8 mouse cellular contexts compared by ENCODE assay signal in genomic region chr8:126667086-126667720, GRCm38 (mm10).
DNase-seq lines count a peak whose midpoint lies in the region; ATAC-seq lines count a peak whose summit lies in the region.

No protein-coding gene starts in this region.

- no peaks in the 10 kb centered on the region for H3K27me3 ChIP-seq in heart, embryonic 12.5 days (replicated peaks)
- H3K27me3 ChIP-seq in intestine, embryonic 16.5 days (replicated peaks; ENCODE audit: control insufficient read depth, insufficient read depth, low read length), result no peaks in the 10 kb centered on the region
- H3K27me3 ChIP-seq in midbrain, embryonic 15.5 days (replicated peaks), result no peaks in the 10 kb centered on the region

- H3K4me3 ChIP-seq in heart, embryonic 12.5 days, result no peak overlapping the region
- 0 out of 2 replicates have a peak overlapping the region, but pooled peaks have one; percentile 4 for H3K4me3 ChIP-seq in intestine, embryonic 16.5 days (ENCODE audit: low read length)
- no peak overlapping the region for H3K4me3 ChIP-seq in midbrain, embryonic 15.5 days

- H3K9ac ChIP-seq in heart, embryonic 12.5 days, result peak overlapping the region; percentile 55
- H3K9ac ChIP-seq in intestine, embryonic 16.5 days (ENCODE audit: low read depth, low read length), result peak overlapping the region; percentile 60
- 0 out of 2 replicates have a peak overlapping the region, but pooled peaks have one; percentile 7 for H3K9ac ChIP-seq in midbrain, embryonic 15.5 days

- 57% methylated on average over 12 of the region's 12 CpGs for WGBS in heart, embryonic 12.5 days
- WGBS in intestine, embryonic 16.5 days, result 56% methylated on average over 12 of the region's 12 CpGs
- 36% methylated on average over 12 of the region's 12 CpGs for WGBS in midbrain, embryonic 15.5 days

- H3K36me3 ChIP-seq in heart, embryonic 12.5 days, result no peaks in the 10 kb centered on the region
- no peaks in the 10 kb centered on the region for H3K36me3 ChIP-seq in intestine, embryonic 16.5 days (ENCODE audit: control insufficient read depth, insufficient read depth, low read length)
- H3K36me3 ChIP-seq in midbrain, embryonic 15.5 days (replicated peaks), result no peaks in the 10 kb centered on the region

- no peak for DNase-seq in heart, postnatal 14 days
- DNase-seq in urinary bladder, postnatal 14 days (ENCODE audit: low spot score), result peak; percentile 26
- no peak for DNase-seq in urinary bladder, adult 2 months (ENCODE audit: low spot score)
- DNase-seq in adipocyte (ENCODE audit: low spot score), result no peak
- DNase-seq in lung, postnatal 25 days (ENCODE audit: low spot score), result no peak

- H3K27ac ChIP-seq in heart, embryonic 12.5 days (ENCODE audit: poor library complexity, severe bottlenecking), result peak overlapping the region; percentile 100
- H3K27ac ChIP-seq in intestine, embryonic 16.5 days (ENCODE audit: low read length), result peak overlapping the region; percentile 99
- peak overlapping the region; percentile 95 for H3K27ac ChIP-seq in midbrain, embryonic 15.5 days

- peak overlapping the region; percentile 43 for H3K4me2 ChIP-seq in heart, embryonic 12.5 days
- peak overlapping the region; percentile 47 for H3K4me2 ChIP-seq in intestine, embryonic 16.5 days (ENCODE audit: low read depth, low read length)
- H3K4me2 ChIP-seq in midbrain, embryonic 15.5 days, result peak overlapping the region; percentile 32

- ATAC-seq in heart, embryonic 12.5 days (ENCODE audit: insufficient number of reproducible peaks, low FRiP score), result no peak
- 0 out of 2 replicates have a peak, but pooled peaks have one; percentile 1 for ATAC-seq in intestine, embryonic 16.5 days
- ATAC-seq in midbrain, embryonic 15.5 days (replicated peaks), result no peak

- H3K9me3 ChIP-seq in heart, embryonic 12.5 days (replicated peaks), result no peaks in the 10 kb centered on the region
- H3K9me3 ChIP-seq in intestine, embryonic 16.5 days (ENCODE audit: control insufficient read depth, low read length), result no peaks in the 10 kb centered on the region
- H3K9me3 ChIP-seq in midbrain, embryonic 15.5 days, result no peaks in the 10 kb centered on the region

- H3K4me1 ChIP-seq in heart, embryonic 12.5 days (replicated peaks), result peaks cover 72% of the 10 kb centered on the region
- H3K4me1 ChIP-seq in intestine, embryonic 16.5 days (ENCODE audit: control insufficient read depth, insufficient read depth, low read length), result peaks cover 63% of the 10 kb centered on the region
- peaks cover 65% of the 10 kb centered on the region for H3K4me1 ChIP-seq in midbrain, embryonic 15.5 days

- intact Hi-C loops in heart, postnatal 14 days (cut with DNase I), result loop anchor here (2.0 to 5.0 kb wide), 6 partner anchors 120 to 250 kb away; no protein-coding TSS in a partner anchor

Comparison
In these comparisons a context has a peak if more than half of its experiments do, and no peak if none do; other contexts are left out.
1. H3K9ac ChIP-seq: peak in every context shown above with its lines; median percentile 60 in intestine, embryonic 16.5 days; 55 in heart, embryonic 12.5 days; 7 in midbrain, embryonic 15.5 days.